Mouse (Mus musculus): Measurements from ENCODE around the gene Zfp704. TPM values are rescaled to one million over a fixed set of nuclear protein-coding genes. Genes with fewer than 3 reads are reported as not detected.
A peak's percentile ranks its signal among the peaks of the same experiment; 100 is the strongest.

Zfp704 gene
- polyA plus RNA-seq, 1 experiment from 2014 or later = 16.1 TPM

DNA sequence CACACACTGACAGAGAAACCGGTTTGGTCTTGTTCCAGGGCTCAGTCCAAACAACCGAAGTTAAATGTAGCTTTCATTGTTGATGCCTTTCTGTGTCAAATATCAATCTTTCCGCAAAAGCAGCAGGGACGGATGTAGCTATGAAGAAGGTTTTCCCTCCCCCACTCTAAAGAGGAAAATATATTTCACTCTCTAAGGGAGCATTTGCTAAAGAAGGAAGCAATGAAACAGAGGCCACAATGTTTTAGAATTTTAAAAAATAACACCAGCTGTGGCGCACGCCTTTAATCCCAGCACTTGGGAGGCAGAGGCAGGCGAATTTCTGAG, 89.2 kb downstream of the Zfp704 start:
- Histone ChIP-seq H3K27ac (replicated peaks) (peak overlapping the region; percentile 82), H3K9ac (replicated peaks) (no peak overlapping the region), H3K4me3 (no peak overlapping the region), H3K4me1 (peaks cover 40% of the 10 kb centered on the region), H3K4me2 (replicated peaks) (no peak overlapping the region), H3K9me3 (no peaks in the 10 kb centered on the region), H3K27me3 (peaks cover 8% of the 10 kb centered on the region), H3K36me3 (no peaks in the 10 kb centered on the region)
- no peak for ATAC-seq (replicated peaks)
- WGBS = 25% methylated on average over 7 of the region's 7 CpGs

DNA sequence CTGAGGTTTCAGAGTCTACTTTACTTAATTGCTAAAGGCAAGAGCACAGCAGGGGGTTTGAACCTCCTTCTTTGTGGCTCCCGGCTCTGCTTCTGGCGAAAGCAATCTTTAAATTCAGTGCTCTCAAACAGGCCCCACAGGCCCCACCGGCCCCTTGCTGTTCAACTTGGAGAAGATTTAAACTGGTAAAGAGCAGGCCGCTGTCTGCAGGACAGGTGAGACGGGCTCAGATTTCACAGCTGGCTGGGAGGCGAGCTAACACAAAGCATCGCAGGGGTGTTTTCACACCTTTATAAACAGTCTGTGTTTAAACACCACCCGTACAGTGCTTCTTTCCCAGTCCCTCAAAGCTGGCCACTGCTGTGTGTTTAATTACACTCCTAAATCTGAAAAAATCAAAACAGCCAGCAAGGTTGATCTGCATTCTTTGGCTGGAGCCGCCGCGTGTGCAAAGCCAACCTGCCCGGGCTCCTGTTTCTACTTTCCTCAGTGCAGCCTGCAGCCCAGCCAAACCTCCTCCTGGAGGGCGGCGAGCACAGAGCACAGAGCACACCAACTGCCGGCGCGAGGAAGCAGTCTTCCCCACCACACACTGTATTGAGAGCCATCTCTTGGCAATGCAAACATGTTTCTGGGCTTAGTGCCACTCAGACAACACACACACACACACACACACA, 89.7 kb downstream of the Zfp704 start:
- 5% methylated on average over 17 of the region's 17 CpGs for WGBS
- Histone ChIP-seq H3K9ac (replicated peaks) (no peak overlapping the region), H3K4me3 (no peak overlapping the region), H3K4me2 (replicated peaks) (peak overlapping the region; percentile 18), H3K36me3 (no peaks in the 10 kb centered on the region), H3K27me3 (peaks cover 13% of the 10 kb centered on the region), H3K4me1 (peaks cover 40% of the 10 kb centered on the region), H3K27ac (replicated peaks) (peak overlapping the region; percentile 82), H3K9me3 (no peaks in the 10 kb centered on the region)
- peak; percentile 96 for ATAC-seq (replicated peaks)

GRCm38 (mm10) chr3:9519491-9519890, 90.4 kb downstream of the Zfp704 start:
- H3K27ac ChIP-seq (replicated peaks) = peak overlapping the region; percentile 82; the same call in 1 of the 2 replicates
- no peak overlapping the region for H3K4me2 ChIP-seq (replicated peaks)
- H3K36me3 ChIP-seq = no peaks in the 10 kb centered on the region
- no peaks in the 10 kb centered on the region for H3K9me3 ChIP-seq
- ATAC-seq (replicated peaks) = no peak
- no peak overlapping the region for H3K9ac ChIP-seq (replicated peaks)
- no peak overlapping the region for H3K4me3 ChIP-seq
- H3K4me1 ChIP-seq = peaks cover 40% of the 10 kb centered on the region
- peaks cover 17% of the 10 kb centered on the region for H3K27me3 ChIP-seq
- WGBS = 50% methylated on average over 4 of the region's 4 CpGs

GRCm38 (mm10) chr3:9518936-9519335, 90.9 kb downstream of the Zfp704 start:
- no peak overlapping the region for H3K4me2 ChIP-seq (replicated peaks)
- H3K9me3 ChIP-seq = no peaks in the 10 kb centered on the region
- 95% methylated on average over 7 of the region's 7 CpGs for WGBS
- H3K36me3 ChIP-seq = no peaks in the 10 kb centered on the region
- H3K4me3 ChIP-seq = no peak overlapping the region
- no peak for ATAC-seq (replicated peaks)
- H3K9ac ChIP-seq (replicated peaks) = no peak overlapping the region
- H3K27ac ChIP-seq (replicated peaks) = no peak overlapping the region
- peaks cover 17% of the 10 kb centered on the region for H3K27me3 ChIP-seq
- peaks cover 40% of the 10 kb centered on the region for H3K4me1 ChIP-seq

GRCm38 (mm10) chr3:9516119-9516855, 93.6 kb downstream of the Zfp704 start:
- peaks cover 21% of the 10 kb centered on the region for H3K27me3 ChIP-seq
- H3K27ac ChIP-seq (replicated peaks) = no peak overlapping the region
- H3K4me3 ChIP-seq = no peak overlapping the region
- H3K9me3 ChIP-seq = no peaks in the 10 kb centered on the region
- H3K9ac ChIP-seq (replicated peaks) = no peak overlapping the region
- ATAC-seq (replicated peaks) = no peak
- H3K4me2 ChIP-seq (replicated peaks) = no peak overlapping the region
- 78% methylated on average over 7 of the region's 8 CpGs for WGBS
- peaks cover 29% of the 10 kb centered on the region for H3K4me1 ChIP-seq
- no peaks in the 10 kb centered on the region for H3K36me3 ChIP-seq

DNA sequence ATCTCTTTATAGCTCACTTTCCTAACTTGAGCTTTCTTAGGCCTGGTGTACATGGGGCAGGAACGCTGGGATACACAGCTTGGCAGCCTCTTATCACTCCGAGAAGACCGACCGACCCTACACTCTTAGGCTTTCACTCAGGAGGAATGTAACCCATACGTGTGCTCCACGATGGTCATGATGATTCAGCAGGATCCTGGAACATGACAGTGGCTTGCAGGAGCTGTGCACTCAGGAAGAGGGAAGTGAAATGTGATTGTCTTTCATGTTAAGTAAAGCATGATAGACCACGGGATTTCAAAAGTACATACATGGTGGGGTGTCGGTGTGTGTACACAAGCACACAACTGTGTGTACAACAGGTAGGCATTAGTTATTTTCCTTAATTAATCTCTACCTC, 94.4 kb downstream of the Zfp704 start:
- H3K9me3 ChIP-seq = no peaks in the 10 kb centered on the region
- H3K27me3 ChIP-seq = peaks cover 21% of the 10 kb centered on the region
- no peaks in the 10 kb centered on the region for H3K36me3 ChIP-seq
- H3K27ac ChIP-seq (replicated peaks) = no peak overlapping the region
- no peak overlapping the region for H3K4me3 ChIP-seq
- no peak for ATAC-seq (replicated peaks)
- WGBS = 81% methylated on average over 8 of the region's 8 CpGs
- H3K9ac ChIP-seq (replicated peaks) = no peak overlapping the region
- H3K4me2 ChIP-seq (replicated peaks) = no peak overlapping the region
- H3K4me1 ChIP-seq = peaks cover 22% of the 10 kb centered on the region

- no peaks in the 10 kb centered on the region for H3K36me3 ChIP-seq
- peaks cover 9% of the 10 kb centered on the region for H3K4me1 ChIP-seq
- WGBS = 5% methylated on average over 7 of the region's 7 CpGs
- no peaks in the 10 kb centered on the region for H3K9me3 ChIP-seq
- peak; percentile 38 for ATAC-seq (replicated peaks)
- H3K27me3 ChIP-seq = peaks cover 21% of the 10 kb centered on the region
- no peak overlapping the region for H3K4me2 ChIP-seq (replicated peaks)
- no peak overlapping the region for H3K4me3 ChIP-seq
- H3K27ac ChIP-seq (replicated peaks) = no peak overlapping the region
- H3K9ac ChIP-seq (replicated peaks) = no peak overlapping the region
These were observed 96.2 kb downstream of the Zfp704 start for GRCm38 (mm10) chr3:9513703-9514110.

- Histone ChIP-seq H3K27ac (replicated peaks) (no peak overlapping the region), H3K4me1 (peaks cover 9% of the 10 kb centered on the region), H3K9me3 (no peaks in the 10 kb centered on the region), H3K9ac (replicated peaks) (no peak overlapping the region), H3K4me2 (replicated peaks) (no peak overlapping the region), H3K36me3 (no peaks in the 10 kb centered on the region), H3K27me3 (peaks cover 20% of the 10 kb centered on the region), H3K4me3 (no peak overlapping the region)
- 98% methylated on average over 10 of the region's 10 CpGs for WGBS
- ATAC-seq (replicated peaks) = no peak
These were observed 97.7 kb downstream of the Zfp704 start for GRCm38 (mm10) chr3:9512199-9512598.

DNA sequence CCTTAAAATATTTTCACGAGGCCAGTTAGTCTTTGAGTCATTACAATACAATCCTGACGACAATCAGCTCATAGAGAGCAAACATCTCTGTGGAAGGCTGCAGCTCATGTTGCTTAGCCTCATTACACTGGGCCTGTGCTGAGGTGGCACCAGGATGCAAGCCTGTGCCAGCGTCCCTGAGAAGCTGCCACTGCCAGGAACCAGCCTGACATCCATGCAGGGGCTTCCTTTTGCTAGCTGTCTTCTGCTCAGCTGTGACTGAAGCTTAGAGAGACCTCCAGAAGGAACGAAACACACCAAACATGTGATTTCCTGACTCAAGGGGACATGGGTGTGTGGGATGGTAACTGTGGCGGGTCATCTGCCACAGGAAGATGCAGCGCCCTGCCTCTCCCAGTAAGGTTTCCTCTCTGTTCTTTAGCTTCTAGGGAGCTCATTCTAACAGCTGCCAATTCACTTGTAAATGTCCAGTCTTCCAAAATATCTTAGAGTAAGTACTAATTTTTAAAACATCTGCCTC, 104.1 kb downstream of the Zfp704 start:
- Histone ChIP-seq H3K4me3 (no peak overlapping the region), H3K9me3 (no peaks in the 10 kb centered on the region), H3K4me1 (peaks cover 7% of the 10 kb centered on the region), H3K27ac (replicated peaks) (no peak overlapping the region), H3K36me3 (no peaks in the 10 kb centered on the region), H3K4me2 (replicated peaks) (no peak overlapping the region), H3K27me3 (no peaks in the 10 kb centered on the region), H3K9ac (replicated peaks) (no peak overlapping the region)
- WGBS = 71% methylated on average over 6 of the region's 6 CpGs
- no peak for ATAC-seq (replicated peaks)

GRCm38 (mm10) chr3:9504371-9504770, 105.5 kb downstream of the Zfp704 start:
- no peak overlapping the region for H3K27ac ChIP-seq (replicated peaks)
- H3K9me3 ChIP-seq = no peaks in the 10 kb centered on the region
- peaks cover 20% of the 10 kb centered on the region for H3K4me1 ChIP-seq
- 78% methylated on average over 4 of the region's 4 CpGs for WGBS
- H3K36me3 ChIP-seq = no peaks in the 10 kb centered on the region
- no peak for ATAC-seq (replicated peaks)
- no peak overlapping the region for H3K4me3 ChIP-seq
- H3K4me2 ChIP-seq (replicated peaks) = no peak overlapping the region
- H3K9ac ChIP-seq (replicated peaks) = no peak overlapping the region
- H3K27me3 ChIP-seq = no peaks in the 10 kb centered on the region

DNA sequence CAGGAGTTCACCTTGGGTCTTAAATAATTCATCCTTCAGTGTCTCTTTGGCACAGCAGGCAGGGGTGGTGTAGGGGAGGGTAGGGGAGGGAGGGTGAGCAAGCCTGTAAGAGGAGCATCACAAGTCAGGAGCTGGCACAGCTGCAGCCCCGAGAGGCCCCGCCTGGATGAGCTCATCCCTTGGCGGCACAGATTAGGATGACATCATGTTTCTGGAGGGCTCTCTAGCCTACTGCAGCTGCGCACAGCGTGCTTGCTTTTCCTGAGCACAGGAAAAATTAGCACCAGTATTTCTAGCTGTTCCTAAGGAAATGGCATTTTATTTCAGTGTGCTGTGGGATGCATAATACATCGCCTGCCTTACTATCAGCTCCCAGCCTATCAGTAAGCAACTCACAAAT, 109.2 kb downstream of the Zfp704 start:
- Histone ChIP-seq H3K9me3 (no peaks in the 10 kb centered on the region), H3K36me3 (no peaks in the 10 kb centered on the region), H3K9ac (replicated peaks) (0 out of 2 replicates have a peak overlapping the region, but pooled peaks have one; percentile 1), H3K27ac (replicated peaks) (peak overlapping the region; percentile 72), H3K4me2 (replicated peaks) (0 out of 2 replicates have a peak overlapping the region, but pooled peaks have one; percentile 1), H3K4me1 (peaks cover 38% of the 10 kb centered on the region), H3K4me3 (no peak overlapping the region), H3K27me3 (no peaks in the 10 kb centered on the region)
- 2% methylated on average over 6 of the region's 6 CpGs for WGBS
- peak; percentile 99 for ATAC-seq (replicated peaks)

DNA sequence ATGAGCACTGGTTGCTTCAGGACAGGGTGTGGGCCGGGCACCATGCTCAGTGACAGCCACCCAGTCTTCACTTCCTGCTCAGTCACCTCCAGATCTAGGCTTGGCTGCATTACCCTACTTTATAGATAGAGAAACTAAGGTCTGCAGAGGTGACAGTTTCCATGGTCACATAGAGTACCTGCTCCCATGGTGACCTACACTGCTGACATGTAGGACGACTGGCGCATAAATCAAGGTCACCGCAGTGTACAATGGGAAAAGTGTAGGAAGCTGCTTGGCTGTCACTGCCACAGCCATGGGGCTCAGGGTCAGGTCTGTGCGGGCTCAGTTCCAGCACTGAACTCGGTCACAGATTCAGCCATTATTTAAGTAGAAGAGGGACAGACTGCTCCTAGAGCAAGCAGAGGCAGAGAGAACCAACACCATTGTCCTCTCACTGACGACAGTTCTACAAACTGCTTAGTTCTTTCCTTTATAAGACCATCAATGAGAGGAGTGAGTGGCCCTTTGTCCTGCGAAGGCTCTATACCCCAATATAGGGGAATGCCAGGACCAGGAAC, 109.8 kb downstream of the Zfp704 start:
- WGBS = 24% methylated on average over 8 of the region's 8 CpGs
- no peaks in the 10 kb centered on the region for H3K9me3 ChIP-seq
- no peaks in the 10 kb centered on the region for H3K36me3 ChIP-seq
- H3K4me2 ChIP-seq (replicated peaks) = peak overlapping the region; percentile 1; the same call in 1 of the 2 replicates
- peak; percentile 44 for ATAC-seq (replicated peaks)
- peaks cover 38% of the 10 kb centered on the region for H3K4me1 ChIP-seq
- no peak overlapping the region for H3K9ac ChIP-seq (replicated peaks)
- H3K27ac ChIP-seq (replicated peaks) = peak overlapping the region; percentile 72
- no peaks in the 10 kb centered on the region for H3K27me3 ChIP-seq
- no peak overlapping the region for H3K4me3 ChIP-seq
